Mouse (Mus musculus): ENCODE results near the gene Gabrr3.

The Gabrr3 gene

GRCm38 (mm10) chr16:59471637-59472278 lies 64.6 kb downstream of the Gabrr3 start, which contains the start of gene Riox2:
Gene Riox2, plus strand, starts transcription at chr16:59471775.
- peak; percentile 57 to 84 for DNase-seq (ENCODE audit: low spot score in 2 of 2)

- DNase-seq (ENCODE audit: low spot score in 2 of 2): no peak
These were observed 65.4 kb downstream of the Gabrr3 start for GRCm38 (mm10) chr16:59472546-59472945.

- peak; percentile 11 to 48 for DNase-seq (ENCODE audit: low spot score in 2 of 2)
These were observed 67.7 kb downstream of the Gabrr3 start for GRCm38 (mm10) chr16:59474788-59475187.

- no peak for DNase-seq (ENCODE audit: low spot score in 2 of 2)
These were observed 70.8 kb downstream of the Gabrr3 start for GRCm38 (mm10) chr16:59477955-59478354.

- DNase-seq (ENCODE audit: low spot score in 2 of 2): no peak
These were observed 80.1 kb downstream of the Gabrr3 start for GRCm38 (mm10) chr16:59487239-59487638.

- DNase-seq (ENCODE audit: low spot score in 2 of 2): no peak
These were observed 80.9 kb downstream of the Gabrr3 start for GRCm38 (mm10) chr16:59487975-59488548.

GRCm38 (mm10) chr16:59493199-59493598 lies 86.1 kb downstream of the Gabrr3 start:
- DNase-seq (ENCODE audit: low spot score in 2 of 2): no peak

- DNase-seq (ENCODE audit: low spot score in 2 of 2): no peak
These were observed 90.8 kb downstream of the Gabrr3 start for GRCm38 (mm10) chr16:59497947-59498346.

GRCm38 (mm10) chr16:59499180-59499579 lies 92.0 kb downstream of the Gabrr3 start:
- no peak for DNase-seq (ENCODE audit: low spot score in 2 of 2)

GRCm38 (mm10) chr16:59509830-59510229 lies 102.7 kb downstream of the Gabrr3 start:
- DNase-seq (ENCODE audit: low spot score in 2 of 2): no peak

Measured in urinary bladder, adult 18-20 months (tissue).